Mouse (Mus musculus) kidney, embryonic 14.5 days (tissue): ENCODE measurements around the gene Snx29. TPM values are rescaled to one million over a fixed set of nuclear protein-coding genes. Genes with fewer than 3 reads are reported as not detected.

Experiments
- ATAC-seq: fragments of 200-750 bp; cut with Nextera tagmentation; 2 replicates; pipeline ENCODE4 v1.8.0; 2017; ENCODE audit warnings: moderate number of reproducible peaks, mild to moderate bottlenecking, moderate TSS enrichment, moderate library complexity; ENCODE audit not compliant: low FRiP score, low TSS enrichment
- H3K27ac ChIP-seq: fragments of 300-500 bp; sonication (generic); 2 replicates; pipeline ENCODE4 v1.5.1; 2014; ENCODE audit warnings: low read depth, mild to moderate bottlenecking, low read length, moderate library complexity, mixed read lengths
- H3K27me3 ChIP-seq: fragments of 300-500 bp; sonication (generic); 2 replicates; pipeline ENCODE4 v1.6.1; 2014; ENCODE audit warnings: mild to moderate bottlenecking, low read length; ENCODE audit not compliant: control insufficient read depth, insufficient read depth
- H3K36me3 ChIP-seq: fragments of 300-500 bp; sonication (generic); 2 replicates; pipeline ENCODE4 v1.6.1; 2014; ENCODE audit warnings: low read length, mixed read lengths; ENCODE audit not compliant: control insufficient read depth, insufficient read depth
- H3K4me1 ChIP-seq: fragments of 300-500 bp; sonication (generic); 2 replicates; pipeline ENCODE4 v1.6.1; 2014; ENCODE audit warnings: low read length, mixed read lengths; ENCODE audit not compliant: control insufficient read depth, insufficient read depth
- H3K4me2 ChIP-seq: fragments of 300-500 bp; sonication (generic); replicated peaks from 2 replicates; pipeline ENCODE4 v1.6.1; 2014; ENCODE audit warnings: low read depth, mild to moderate bottlenecking, low read length
- H3K4me3 ChIP-seq: fragments of 300-500 bp; sonication (generic); 2 replicates; pipeline ENCODE4 v1.5.1; 2014; ENCODE audit warnings: mild to moderate bottlenecking, low read length
- H3K9ac ChIP-seq: fragments of 300-500 bp; sonication (generic); 2 replicates; pipeline ENCODE4 v1.6.1; 2014; ENCODE audit warnings: low read depth, mild to moderate bottlenecking, low read length, moderate library complexity
- H3K9me3 ChIP-seq: fragments of 300-500 bp; sonication (generic); 2 replicates; pipeline ENCODE4 v1.6.1; 2016; ENCODE audit warnings: low read length; ENCODE audit not compliant: control insufficient read depth
- WGBS: fragments of 180-500 bp; shearing (Covaris S2); extraction: QIAGEN DNeasy Blood & Tissue Kit; methylation state at CpG from one replicate; pipeline ENCODE4 v1.1.7; 2014; 5-methylcytosine and 5-hydroxymethylcytosine counted together
- polyA plus RNA-seq: library from polyadenylated mRNA; unstranded; fragments of >200 nt; fragmentation: Nextera tagmentation; extraction: Ambion mirVana; gene quantifications from 2 replicates; pipeline ENCODE4 v1.2.1, GENCODE M21; 2014

Snx29 gene
- polyA plus RNA-seq, 1 experiment from 2014 or later = 17.7 TPM

DNA sequence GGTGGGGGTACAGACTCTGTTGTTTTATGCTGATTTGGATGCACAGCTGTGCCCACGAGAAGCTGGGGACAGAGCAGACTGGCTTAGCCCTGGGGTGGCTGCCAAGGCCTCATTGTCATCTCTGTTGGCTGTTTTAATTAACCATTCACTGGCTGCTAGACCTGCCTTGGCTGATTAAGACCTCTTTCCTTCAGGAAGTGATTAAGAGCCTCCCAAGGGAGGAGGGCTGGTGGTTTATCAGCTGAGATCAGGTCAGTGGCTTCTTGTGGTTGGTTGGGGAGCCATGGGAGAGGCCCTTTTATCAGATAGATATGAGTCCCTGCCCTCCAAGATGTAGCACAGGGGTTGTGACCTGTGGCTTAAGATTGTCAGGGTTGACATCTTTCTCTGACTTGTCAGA lies 46.9 kb downstream of the Snx29 start:
- Histone ChIP-seq H3K27me3 (no peaks in the 10 kb centered on the region), H3K9ac (no peak overlapping the region), H3K36me3 (peaks cover 2% of the 10 kb centered on the region; the same call in 1 of the 2 replicates), H3K9me3 (no peaks in the 10 kb centered on the region), H3K4me2 (no peak overlapping the region), H3K4me3 (no peak overlapping the region), H3K27ac (0 out of 2 replicates have a peak overlapping the region, but pooled peaks have one; percentile 47), H3K4me1 (peaks cover 6% of the 10 kb centered on the region; the same call in 1 of the 2 replicates)
- peak; percentile 34; the same call in 1 of the 2 replicates for ATAC-seq
- WGBS = 21% methylated on average over 1 of the region's 1 CpGs

DNA sequence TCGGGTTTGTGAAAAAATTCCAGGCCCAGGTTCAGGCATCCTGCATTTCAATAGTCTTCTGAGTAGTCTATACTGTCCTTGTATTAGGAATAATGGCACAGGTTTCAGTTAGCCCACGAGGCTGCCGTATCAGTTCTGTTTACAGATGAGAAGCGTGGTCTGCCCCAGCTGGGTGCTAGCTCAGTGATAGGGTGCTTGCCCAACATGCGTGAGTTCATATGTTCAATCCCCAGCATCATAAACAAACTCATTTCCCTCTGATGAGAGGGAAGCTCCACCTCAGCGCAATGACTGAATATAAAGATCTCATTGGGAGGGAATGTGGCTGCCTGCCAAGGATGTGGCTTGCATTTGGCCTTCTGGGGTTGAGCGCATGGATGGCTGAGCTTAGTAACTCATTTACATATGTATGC lies 47.4 kb downstream of the Snx29 start:
- H3K36me3 ChIP-seq = peaks cover 2% of the 10 kb centered on the region; the same call in 1 of the 2 replicates
- H3K27ac ChIP-seq = no peak overlapping the region
- WGBS = 85% methylated on average over 7 of the region's 7 CpGs
- H3K4me1 ChIP-seq = peaks cover 6% of the 10 kb centered on the region; the same call in 1 of the 2 replicates
- H3K27me3 ChIP-seq = no peaks in the 10 kb centered on the region
- no peak for ATAC-seq
- H3K9ac ChIP-seq = no peak overlapping the region
- no peak overlapping the region for H3K4me3 ChIP-seq
- no peaks in the 10 kb centered on the region for H3K9me3 ChIP-seq
- no peak overlapping the region for H3K4me2 ChIP-seq

DNA sequence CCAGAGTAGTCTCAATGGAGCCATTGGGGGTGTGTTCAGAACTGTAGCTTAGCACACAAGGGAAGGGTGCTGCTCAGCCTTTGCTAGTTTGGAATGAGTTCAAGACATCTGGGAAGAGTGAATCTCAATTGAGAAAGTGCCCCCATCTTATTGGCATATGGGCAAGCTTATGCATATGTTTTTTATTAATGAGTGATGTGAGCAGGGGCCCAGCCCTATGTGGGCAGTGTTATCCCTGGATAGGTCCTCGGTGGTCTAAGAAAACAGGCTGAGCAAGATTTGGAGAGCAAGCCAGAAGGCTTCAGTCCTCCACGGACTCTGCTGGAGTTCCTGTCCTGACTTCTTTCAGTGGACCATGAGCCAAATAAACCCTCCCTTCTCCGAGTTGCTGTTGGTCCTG lies 56.6 kb downstream of the Snx29 start:
- no peak overlapping the region for H3K4me3 ChIP-seq
- no peaks in the 10 kb centered on the region for H3K36me3 ChIP-seq
- H3K4me2 ChIP-seq = no peak overlapping the region
- no peaks in the 10 kb centered on the region for H3K27me3 ChIP-seq
- WGBS = 68% methylated on average over 3 of the region's 3 CpGs
- no peaks in the 10 kb centered on the region for H3K9me3 ChIP-seq
- no peaks in the 10 kb centered on the region for H3K4me1 ChIP-seq
- H3K9ac ChIP-seq = no peak overlapping the region
- no peak overlapping the region for H3K27ac ChIP-seq
- no peak for ATAC-seq

DNA sequence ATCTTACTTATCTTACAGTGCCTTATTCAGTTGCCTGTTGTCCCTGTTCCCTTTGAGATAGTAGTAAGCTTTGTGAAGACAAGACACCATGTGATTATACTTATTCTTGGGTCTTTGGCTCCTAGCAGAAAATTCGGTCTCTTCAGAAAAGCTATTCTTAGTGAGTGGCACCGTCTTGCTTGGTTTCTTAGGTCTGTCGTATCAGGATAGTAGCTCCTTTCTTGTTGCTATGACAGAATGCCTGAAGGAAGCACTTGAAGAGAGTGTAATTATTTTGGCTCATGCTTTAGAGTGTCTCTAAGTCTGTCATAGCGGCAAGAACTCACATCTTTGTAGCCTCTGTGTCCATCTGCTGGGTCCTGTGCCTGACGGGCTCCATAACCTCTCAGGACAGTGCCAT lies 57.3 kb downstream of the Snx29 start:
- Histone ChIP-seq H3K9ac (no peak overlapping the region), H3K4me2 (no peak overlapping the region), H3K4me3 (no peak overlapping the region), H3K27me3 (no peaks in the 10 kb centered on the region), H3K4me1 (no peaks in the 10 kb centered on the region), H3K36me3 (no peaks in the 10 kb centered on the region), H3K27ac (no peak overlapping the region), H3K9me3 (no peaks in the 10 kb centered on the region)
- WGBS = 91% methylated on average over 5 of the region's 5 CpGs
- no peak for ATAC-seq

DNA sequence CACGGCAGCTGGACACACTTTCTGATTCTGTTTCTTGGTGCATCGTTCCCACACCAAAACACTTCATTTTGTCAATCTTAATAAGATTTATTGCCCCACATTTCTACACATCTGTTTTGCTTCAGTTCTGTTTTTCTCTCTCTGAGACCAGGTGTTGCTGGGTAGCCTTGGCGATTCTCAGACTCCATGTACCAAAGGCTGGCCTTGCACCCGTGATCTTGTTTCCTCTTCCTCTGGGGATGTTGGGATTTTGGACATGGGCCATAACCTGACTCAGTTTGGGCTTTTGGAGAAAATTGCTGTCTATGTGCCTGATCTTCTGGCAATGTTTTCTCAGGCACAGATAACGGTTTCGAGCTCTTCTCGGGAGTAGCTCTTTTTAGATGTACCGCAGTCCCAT lies 58.2 kb downstream of the Snx29 start:
- H3K4me1 ChIP-seq = no peaks in the 10 kb centered on the region
- no peak overlapping the region for H3K4me2 ChIP-seq
- WGBS = 88% methylated on average over 8 of the region's 8 CpGs
- no peak overlapping the region for H3K4me3 ChIP-seq
- H3K27me3 ChIP-seq = no peaks in the 10 kb centered on the region
- H3K9me3 ChIP-seq = no peaks in the 10 kb centered on the region
- H3K27ac ChIP-seq = no peak overlapping the region
- H3K9ac ChIP-seq = no peak overlapping the region
- H3K36me3 ChIP-seq = no peaks in the 10 kb centered on the region
- no peak for ATAC-seq

DNA sequence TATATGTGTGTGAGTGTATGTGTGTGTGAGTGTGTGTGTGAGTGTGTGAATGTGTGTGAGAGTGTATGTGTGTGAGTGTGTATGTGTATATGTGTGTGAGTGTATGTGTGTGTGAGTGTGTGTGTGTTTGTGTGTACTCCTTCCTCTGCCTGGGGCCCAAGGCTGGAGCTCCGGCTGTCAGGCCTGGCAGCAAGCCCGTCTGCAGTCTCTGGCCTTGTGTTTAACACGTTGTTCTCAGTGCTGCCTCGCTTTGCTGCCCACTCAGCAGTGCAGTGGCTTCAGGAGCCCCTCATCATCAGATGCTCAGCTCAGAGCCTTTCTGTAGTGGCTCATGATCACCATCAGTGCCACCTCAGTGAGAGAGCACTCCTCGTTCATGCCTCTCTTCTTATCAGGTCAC lies 61.7 kb downstream of the Snx29 start:
- Histone ChIP-seq H3K9ac (no peak overlapping the region), H3K4me1 (no peaks in the 10 kb centered on the region), H3K4me2 (no peak overlapping the region), H3K9me3 (no peaks in the 10 kb centered on the region), H3K4me3 (no peak overlapping the region), H3K36me3 (no peaks in the 10 kb centered on the region), H3K27me3 (no peaks in the 10 kb centered on the region), H3K27ac (no peak overlapping the region)
- WGBS = 80% methylated on average over 5 of the region's 5 CpGs
- ATAC-seq = no peak

DNA sequence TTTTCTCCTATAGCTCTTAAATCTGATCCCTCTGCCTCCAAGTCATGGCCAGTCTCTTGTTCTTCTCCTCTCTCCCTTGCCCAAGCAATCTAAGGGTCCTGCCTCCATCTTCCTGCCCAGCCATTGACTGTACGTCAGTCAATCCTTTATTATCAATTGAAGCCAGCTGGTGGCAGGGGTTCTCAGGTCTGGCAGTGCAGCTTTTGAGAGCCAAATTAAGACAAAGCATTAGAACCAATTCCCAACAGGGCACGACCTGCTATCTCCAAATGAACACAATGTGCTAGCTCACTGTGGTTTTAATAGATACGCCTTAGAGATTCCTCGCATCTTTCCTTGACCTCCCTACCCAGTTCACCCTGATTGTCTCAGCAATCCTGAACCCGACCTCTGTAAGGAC lies 62.4 kb downstream of the Snx29 start:
- Histone ChIP-seq H3K27me3 (no peaks in the 10 kb centered on the region), H3K9ac (no peak overlapping the region), H3K27ac (no peak overlapping the region), H3K36me3 (no peaks in the 10 kb centered on the region), H3K4me3 (no peak overlapping the region), H3K4me1 (no peaks in the 10 kb centered on the region), H3K4me2 (no peak overlapping the region), H3K9me3 (no peaks in the 10 kb centered on the region)
- no peak for ATAC-seq
- WGBS = 76% methylated on average over 5 of the region's 5 CpGs

DNA sequence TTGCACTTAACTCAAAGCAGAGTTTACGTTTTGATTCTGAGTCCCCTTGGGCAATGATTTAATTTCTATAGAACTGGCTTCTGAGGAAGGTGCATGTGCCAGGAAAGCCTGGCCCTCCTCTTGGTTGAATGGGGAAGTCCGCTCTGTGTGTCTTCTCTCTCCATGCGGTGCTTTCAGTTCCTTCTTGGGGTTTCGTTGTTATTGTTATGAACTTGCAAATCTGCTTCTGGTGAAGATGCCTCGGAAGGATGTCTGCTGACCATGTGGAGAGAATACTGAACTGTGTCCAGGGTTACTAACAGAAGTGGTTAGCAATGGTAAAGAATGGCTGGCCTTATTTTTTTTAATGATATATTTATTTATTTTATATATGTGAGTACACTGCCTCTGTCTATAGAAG lies 63.1 kb downstream of the Snx29 start:
- WGBS = 89% methylated on average over 5 of the region's 5 CpGs
- Histone ChIP-seq H3K4me2 (no peak overlapping the region), H3K9ac (no peak overlapping the region), H3K4me3 (no peak overlapping the region), H3K27ac (no peak overlapping the region), H3K9me3 (no peaks in the 10 kb centered on the region), H3K4me1 (no peaks in the 10 kb centered on the region), H3K36me3 (no peaks in the 10 kb centered on the region), H3K27me3 (no peaks in the 10 kb centered on the region)
- no peak for ATAC-seq

DNA sequence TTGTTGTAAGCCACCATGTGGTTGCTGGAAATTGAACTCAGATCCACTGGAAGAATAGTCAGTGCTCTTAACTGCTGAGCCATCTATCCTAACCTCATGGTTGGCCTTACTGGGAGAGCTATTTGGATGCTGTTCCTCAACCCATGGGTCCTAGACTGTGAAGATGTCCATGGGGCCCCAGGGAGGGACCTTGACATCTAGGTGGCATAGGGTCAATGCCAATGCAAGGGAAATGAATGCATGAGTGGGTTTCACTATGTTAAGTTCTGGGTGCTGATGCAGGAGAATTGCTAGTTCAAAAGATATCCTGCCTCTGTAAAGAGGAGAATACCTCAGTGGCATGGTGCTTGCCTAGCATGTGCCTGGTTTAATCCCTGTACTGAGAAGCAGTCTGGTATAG lies 63.5 kb downstream of the Snx29 start:
- no peak overlapping the region for H3K4me3 ChIP-seq
- ATAC-seq = no peak
- no peaks in the 10 kb centered on the region for H3K27me3 ChIP-seq
- H3K9ac ChIP-seq = no peak overlapping the region
- no peak overlapping the region for H3K4me2 ChIP-seq
- H3K9me3 ChIP-seq = no peaks in the 10 kb centered on the region
- no peaks in the 10 kb centered on the region for H3K4me1 ChIP-seq
- no peaks in the 10 kb centered on the region for H3K36me3 ChIP-seq
- no peak overlapping the region for H3K27ac ChIP-seq

DNA sequence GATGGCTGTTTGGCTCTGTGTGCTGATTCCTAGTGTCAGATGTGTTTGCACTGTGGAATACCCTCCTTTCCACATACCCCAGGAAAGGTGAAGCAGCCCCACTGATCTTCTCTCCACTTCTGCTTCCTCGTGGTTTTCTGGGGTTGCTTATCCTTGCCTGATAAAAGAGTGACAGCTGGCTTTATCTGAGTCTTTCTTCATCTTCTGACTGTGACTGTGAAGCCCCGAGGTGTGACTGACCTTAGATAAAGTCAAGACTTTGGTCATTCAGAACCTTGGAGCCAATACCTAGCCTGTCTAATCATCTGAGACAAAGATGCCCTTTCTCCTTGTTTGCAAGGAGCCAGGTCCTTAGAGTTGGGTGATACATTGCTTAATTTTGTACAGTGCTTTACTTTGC lies 65.4 kb downstream of the Snx29 start:
- Histone ChIP-seq H3K27ac (no peak overlapping the region), H3K4me2 (no peak overlapping the region), H3K9ac (no peak overlapping the region), H3K9me3 (no peaks in the 10 kb centered on the region), H3K4me1 (no peaks in the 10 kb centered on the region), H3K27me3 (no peaks in the 10 kb centered on the region), H3K36me3 (no peaks in the 10 kb centered on the region), H3K4me3 (no peak overlapping the region)
- WGBS = 57% methylated on average over 2 of the region's 2 CpGs
- ATAC-seq = no peak
